Mouse (Mus musculus): ENCODE data around the gene Ankar. TPM values are rescaled to one million over a fixed set of nuclear protein-coding genes. Genes with fewer than 3 reads are reported as not detected.
A peak's percentile ranks its signal among the peaks of the same experiment; 100 is the strongest.

The Ankar gene
- polyA plus RNA-seq (2015; fragmentation: Nextera tagmentation; extraction: Ambion mirVana): not detected in 2 replicates

GRCm38 (mm10) chr1:72700479-72700878 lies at the start of gene Ankar:
TSS of gene Ankar (minus strand) at chr1:72700579.
- no peaks in the 10 kb centered on the region for H3K9me3 ChIP-seq (replicated peaks)
- ATAC-seq (replicated peaks; ENCODE audit: insufficient number of reproducible peaks, insufficient read depth, low FRiP score, low read depth): no peak
- no peaks in the 10 kb centered on the region for H3K27me3 ChIP-seq
- no peaks in the 10 kb centered on the region for H3K4me1 ChIP-seq (replicated peaks)
- H3K27ac ChIP-seq: no peak within 1 kb of the TSS
- 74% methylated on average over 11 of the region's 11 CpGs for WGBS
- no peak within 1 kb of the TSS for H3K4me3 ChIP-seq
- no peak within 1 kb of the TSS for H3K9ac ChIP-seq
- H3K36me3 ChIP-seq: no peaks in the 10 kb centered on the region
- H3K4me2 ChIP-seq: no peak within 1 kb of the TSS

- H3K9ac ChIP-seq: no peak overlapping the region
- H3K4me2 ChIP-seq: no peak overlapping the region
- 59% methylated on average over 7 of the region's 7 CpGs for WGBS
- H3K27ac ChIP-seq: peak overlapping the region; percentile 3; the same call in 1 of the 2 replicates
- no peaks in the 10 kb centered on the region for H3K36me3 ChIP-seq
- no peaks in the 10 kb centered on the region for H3K27me3 ChIP-seq
- 0 out of 2 replicates have a peak, but pooled peaks cover under 1% of the 10 kb centered on the region for H3K4me1 ChIP-seq (replicated peaks)
- no peaks in the 10 kb centered on the region for H3K9me3 ChIP-seq (replicated peaks)
- no peak for ATAC-seq (replicated peaks; ENCODE audit: insufficient number of reproducible peaks, insufficient read depth, low FRiP score, low read depth)
- no peak overlapping the region for H3K4me3 ChIP-seq
Measured at GRCm38 (mm10) chr1:72746382-72746781, 46.0 kb upstream of the Ankar start.

- no peak overlapping the region for H3K4me3 ChIP-seq
- no peak for ATAC-seq (replicated peaks; ENCODE audit: insufficient number of reproducible peaks, insufficient read depth, low FRiP score, low read depth)
- 69% methylated on average over 8 of the region's 8 CpGs for WGBS
- no peak overlapping the region for H3K27ac ChIP-seq
- no peaks in the 10 kb centered on the region for H3K9me3 ChIP-seq (replicated peaks)
- H3K9ac ChIP-seq: no peak overlapping the region
- no peaks in the 10 kb centered on the region for H3K36me3 ChIP-seq
- H3K4me2 ChIP-seq: no peak overlapping the region
- H3K27me3 ChIP-seq: no peaks in the 10 kb centered on the region
- H3K4me1 ChIP-seq (replicated peaks): no peaks in the 10 kb centered on the region
Measured at GRCm38 (mm10) chr1:72744816-72745506, 44.6 kb upstream of the Ankar start.

- Histone ChIP-seq H3K36me3 (no peaks in the 10 kb centered on the region), H3K9me3 (replicated peaks) (no peaks in the 10 kb centered on the region), H3K9ac (no peak overlapping the region), H3K4me1 (replicated peaks) (peaks cover 11% of the 10 kb centered on the region; the same call in 1 of the 2 replicates), H3K27me3 (peaks cover 3% of the 10 kb centered on the region; the same call in 1 of the 2 replicates), H3K4me3 (no peak overlapping the region), H3K27ac (no peak overlapping the region), H3K4me2 (no peak overlapping the region)
- ATAC-seq (replicated peaks; ENCODE audit: insufficient number of reproducible peaks, insufficient read depth, low FRiP score, low read depth): no peak
- WGBS: 82% methylated on average over 5 of the region's 5 CpGs
Measured at GRCm38 (mm10) chr1:72741406-72741805, 41.0 kb upstream of the Ankar start.

- 72% methylated on average over 10 of the region's 10 CpGs for WGBS
- no peak for ATAC-seq (replicated peaks; ENCODE audit: insufficient number of reproducible peaks, insufficient read depth, low FRiP score, low read depth)
- Histone ChIP-seq H3K27me3 (peaks cover 6% of the 10 kb centered on the region; the same call in 1 of the 2 replicates), H3K9ac (no peak overlapping the region), H3K4me3 (no peak overlapping the region), H3K36me3 (no peaks in the 10 kb centered on the region), H3K4me2 (no peak overlapping the region), H3K27ac (no peak overlapping the region), H3K9me3 (replicated peaks) (no peaks in the 10 kb centered on the region), H3K4me1 (replicated peaks) (peaks cover 14% of the 10 kb centered on the region; the same call in 1 of the 2 replicates)
Measured at GRCm38 (mm10) chr1:72739681-72740063, 39.3 kb upstream of the Ankar start.

DNA sequence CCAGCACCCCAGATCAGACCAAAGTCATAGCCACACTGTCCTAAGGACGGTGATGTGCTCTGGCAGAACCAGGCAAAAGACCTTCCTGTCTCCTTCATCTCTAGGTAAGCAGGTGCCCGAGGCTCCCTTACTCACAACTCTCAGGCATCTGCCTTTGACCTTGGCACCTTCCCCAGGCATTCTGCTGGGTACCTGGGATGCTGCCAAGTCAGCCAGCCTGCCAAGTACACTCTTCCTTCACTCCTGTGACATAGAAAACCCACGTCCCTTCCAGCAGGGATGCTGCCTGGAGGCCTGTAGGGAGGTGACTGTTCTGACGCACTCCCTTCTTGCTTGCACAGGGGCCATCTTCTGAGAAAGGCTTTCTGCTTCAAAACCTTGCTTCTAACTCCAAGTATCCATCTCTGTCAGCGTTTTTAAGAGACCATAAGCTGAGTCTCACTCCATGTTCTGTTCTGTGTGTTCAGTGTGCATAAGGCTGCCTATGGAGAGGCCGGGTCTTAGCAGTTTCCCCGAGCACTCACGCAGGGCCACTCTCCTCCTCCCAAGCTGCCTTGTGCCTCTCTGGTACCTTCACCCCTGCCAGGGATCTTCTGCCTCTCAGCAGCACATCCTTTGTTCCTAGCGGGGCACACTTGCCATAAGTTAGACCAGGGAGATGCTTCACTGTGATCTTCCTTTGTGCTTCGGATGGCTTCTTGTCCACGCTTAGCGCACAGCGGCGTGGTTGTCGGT lies 38.7 kb upstream of the Ankar start:
- H3K4me3 ChIP-seq: no peak overlapping the region
- ATAC-seq (replicated peaks; ENCODE audit: insufficient number of reproducible peaks, insufficient read depth, low FRiP score, low read depth): no peak
- no peak overlapping the region for H3K9ac ChIP-seq
- H3K27ac ChIP-seq: no peak overlapping the region
- H3K9me3 ChIP-seq (replicated peaks): no peaks in the 10 kb centered on the region
- H3K4me1 ChIP-seq (replicated peaks): peaks cover 14% of the 10 kb centered on the region; the same call in 1 of the 2 replicates
- H3K36me3 ChIP-seq: no peaks in the 10 kb centered on the region
- WGBS: 73% methylated on average over 15 of the region's 15 CpGs
- H3K4me2 ChIP-seq: no peak overlapping the region
- peaks cover 6% of the 10 kb centered on the region; the same call in 1 of the 2 replicates for H3K27me3 ChIP-seq

GRCm38 (mm10) chr1:72736397-72737125 lies 36.2 kb upstream of the Ankar start:
- no peak overlapping the region for H3K27ac ChIP-seq
- no peaks in the 10 kb centered on the region for H3K9me3 ChIP-seq (replicated peaks)
- H3K4me2 ChIP-seq: no peak overlapping the region
- H3K9ac ChIP-seq: no peak overlapping the region
- H3K4me1 ChIP-seq (replicated peaks): peaks cover 14% of the 10 kb centered on the region; the same call in 1 of the 2 replicates
- H3K27me3 ChIP-seq: peaks cover 14% of the 10 kb centered on the region
- no peak overlapping the region for H3K4me3 ChIP-seq
- 33% methylated on average over 13 of the region's 13 CpGs for WGBS
- H3K36me3 ChIP-seq: no peaks in the 10 kb centered on the region
- ATAC-seq (replicated peaks; ENCODE audit: insufficient number of reproducible peaks, insufficient read depth, low FRiP score, low read depth): 0 out of 2 replicates have a peak, but pooled peaks have one; percentile 18

GRCm38 (mm10) chr1:72733191-72733691 lies 32.9 kb upstream of the Ankar start:
- H3K4me2 ChIP-seq: no peak overlapping the region
- 89% methylated on average over 9 of the region's 9 CpGs for WGBS

DNA sequence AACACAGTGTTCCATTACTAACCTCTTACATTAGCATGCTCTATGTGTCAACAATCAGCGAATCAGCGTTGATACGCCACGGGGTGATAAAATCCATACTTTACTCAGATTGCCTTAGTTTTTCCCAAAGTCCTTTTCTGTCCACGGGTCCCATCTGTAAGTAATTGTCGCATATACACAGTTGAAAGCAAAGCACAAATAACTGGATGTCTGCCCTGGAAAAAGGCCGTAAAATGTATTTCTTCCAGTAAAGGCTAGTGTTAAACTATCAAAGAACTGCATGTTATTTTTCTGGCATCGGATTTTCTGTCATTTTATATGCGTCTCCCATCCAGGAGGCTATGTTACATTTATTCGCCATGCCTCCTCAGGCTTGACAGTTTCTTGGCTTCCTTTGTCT lies 29.7 kb upstream of the Ankar start:
- H3K4me2 ChIP-seq: no peak overlapping the region
- H3K9me3 ChIP-seq (replicated peaks): no peaks in the 10 kb centered on the region
- H3K27ac ChIP-seq: no peak overlapping the region
- H3K27me3 ChIP-seq: peaks cover 8% of the 10 kb centered on the region; the same call in 1 of the 2 replicates
- no peak overlapping the region for H3K9ac ChIP-seq
- H3K4me3 ChIP-seq: no peak overlapping the region
- no peak for ATAC-seq (replicated peaks; ENCODE audit: insufficient number of reproducible peaks, insufficient read depth, low FRiP score, low read depth)
- WGBS: 74% methylated on average over 10 of the region's 10 CpGs
- no peaks in the 10 kb centered on the region for H3K36me3 ChIP-seq
- H3K4me1 ChIP-seq (replicated peaks): no peaks in the 10 kb centered on the region

More at GRCm38 (mm10) chr1:72733191-72733691, 32.9 kb upstream of the Ankar start:
- Histone ChIP-seq H3K4me1 (replicated peaks) (0 out of 2 replicates have a peak, but pooled peaks cover 3% of the 10 kb centered on the region), H3K27ac (no peak overlapping the region), H3K4me3 (no peak overlapping the region), H3K27me3 (peaks cover 14% of the 10 kb centered on the region), H3K9me3 (replicated peaks) (no peaks in the 10 kb centered on the region), H3K9ac (no peak overlapping the region), H3K36me3 (no peaks in the 10 kb centered on the region)
- ATAC-seq (replicated peaks; ENCODE audit: insufficient number of reproducible peaks, insufficient read depth, low FRiP score, low read depth): no peak

DNA sequence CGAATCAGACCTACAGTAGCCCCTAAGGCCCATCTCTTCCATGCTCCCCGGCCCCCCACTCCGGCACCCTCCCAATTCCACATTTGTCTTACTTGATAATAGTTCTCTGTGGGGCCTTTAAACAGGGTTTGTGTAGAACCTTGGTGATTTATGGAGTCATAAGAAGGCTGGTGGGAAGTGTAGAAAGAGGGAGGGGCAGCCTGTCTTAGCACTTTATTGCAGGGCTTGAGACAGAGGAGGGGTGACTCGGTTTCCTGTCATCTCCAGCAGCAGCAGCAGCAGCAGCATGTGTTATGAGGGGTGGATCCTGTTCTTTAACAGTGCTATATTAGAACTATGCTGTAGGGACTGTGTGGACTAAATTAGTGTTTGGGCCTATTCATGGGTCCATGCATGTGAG lies 28.4 kb upstream of the Ankar start:
- no peak overlapping the region for H3K27ac ChIP-seq
- 77% methylated on average over 4 of the region's 4 CpGs for WGBS

GRCm38 (mm10) chr1:72725941-72726340 lies 25.6 kb upstream of the Ankar start:
- 92% methylated on average over 13 of the region's 13 CpGs for WGBS
- no peaks in the 10 kb centered on the region for H3K36me3 ChIP-seq
- H3K27me3 ChIP-seq: no peaks in the 10 kb centered on the region
- H3K27ac ChIP-seq: no peak overlapping the region
- no peaks in the 10 kb centered on the region for H3K9me3 ChIP-seq (replicated peaks)
- H3K4me1 ChIP-seq (replicated peaks): peaks cover 4% of the 10 kb centered on the region
- H3K4me3 ChIP-seq: no peak overlapping the region
- H3K4me2 ChIP-seq: no peak overlapping the region
- H3K9ac ChIP-seq: no peak overlapping the region
- no peak for ATAC-seq (replicated peaks; ENCODE audit: insufficient number of reproducible peaks, insufficient read depth, low FRiP score, low read depth)

More for the DNA sequence above, 28.4 kb upstream of the Ankar start:
- Histone ChIP-seq H3K9me3 (replicated peaks) (no peaks in the 10 kb centered on the region), H3K36me3 (no peaks in the 10 kb centered on the region), H3K9ac (no peak overlapping the region), H3K4me3 (no peak overlapping the region), H3K27me3 (peaks cover 8% of the 10 kb centered on the region; the same call in 1 of the 2 replicates), H3K4me2 (no peak overlapping the region), H3K4me1 (replicated peaks) (no peaks in the 10 kb centered on the region)
- ATAC-seq (replicated peaks; ENCODE audit: insufficient number of reproducible peaks, insufficient read depth, low FRiP score, low read depth): no peak
